Mouse (Mus musculus): ENCODE data around the gene Xiap. TPM values are rescaled to one million over a fixed set of nuclear protein-coding genes. Genes with fewer than 3 reads are reported as not detected.

Gene Xiap
- polyA plus RNA-seq (2017; shearing (Covaris generic)), result 8.9 TPM

DNA sequence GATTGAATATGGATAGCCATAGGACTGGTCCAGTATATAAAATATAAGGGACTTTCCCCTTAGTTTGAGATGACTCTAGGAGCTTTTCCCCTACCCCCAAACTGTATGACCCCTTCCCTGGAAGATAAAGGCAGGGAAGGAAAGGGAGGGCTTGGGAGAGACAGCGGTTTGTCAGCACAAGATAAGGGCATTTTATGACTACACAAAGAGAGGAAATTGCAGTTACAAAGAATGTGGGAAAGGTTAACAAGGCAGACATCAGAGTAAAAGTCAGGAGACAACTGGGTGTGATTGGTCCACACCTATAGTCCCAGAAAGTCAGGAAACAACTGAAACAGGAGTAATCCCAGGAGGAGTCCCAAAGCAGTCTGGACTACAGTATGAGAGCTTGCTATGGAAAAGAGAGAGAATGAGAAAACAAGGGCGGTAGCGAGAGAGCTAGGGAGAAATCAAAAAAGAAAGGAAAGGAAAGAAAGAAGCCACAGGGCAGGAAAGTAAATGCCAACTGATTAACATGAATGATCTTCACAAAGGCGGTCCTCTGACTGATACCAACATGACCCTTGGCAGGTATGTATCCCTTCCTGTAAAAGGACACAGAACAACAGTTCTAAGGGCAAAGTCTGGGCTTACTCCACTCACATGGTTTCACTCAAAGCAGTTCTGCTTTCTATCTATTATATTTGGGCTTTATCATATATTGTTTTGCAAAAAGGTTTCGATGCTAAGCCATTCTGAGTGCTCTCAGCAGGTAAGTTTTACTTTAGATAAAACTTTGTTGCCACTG lies at the start of gene Xiap:
Gene Xiap, plus strand, starts transcription at position 398 of the 787 bp plus-strand sequence.

DNA sequence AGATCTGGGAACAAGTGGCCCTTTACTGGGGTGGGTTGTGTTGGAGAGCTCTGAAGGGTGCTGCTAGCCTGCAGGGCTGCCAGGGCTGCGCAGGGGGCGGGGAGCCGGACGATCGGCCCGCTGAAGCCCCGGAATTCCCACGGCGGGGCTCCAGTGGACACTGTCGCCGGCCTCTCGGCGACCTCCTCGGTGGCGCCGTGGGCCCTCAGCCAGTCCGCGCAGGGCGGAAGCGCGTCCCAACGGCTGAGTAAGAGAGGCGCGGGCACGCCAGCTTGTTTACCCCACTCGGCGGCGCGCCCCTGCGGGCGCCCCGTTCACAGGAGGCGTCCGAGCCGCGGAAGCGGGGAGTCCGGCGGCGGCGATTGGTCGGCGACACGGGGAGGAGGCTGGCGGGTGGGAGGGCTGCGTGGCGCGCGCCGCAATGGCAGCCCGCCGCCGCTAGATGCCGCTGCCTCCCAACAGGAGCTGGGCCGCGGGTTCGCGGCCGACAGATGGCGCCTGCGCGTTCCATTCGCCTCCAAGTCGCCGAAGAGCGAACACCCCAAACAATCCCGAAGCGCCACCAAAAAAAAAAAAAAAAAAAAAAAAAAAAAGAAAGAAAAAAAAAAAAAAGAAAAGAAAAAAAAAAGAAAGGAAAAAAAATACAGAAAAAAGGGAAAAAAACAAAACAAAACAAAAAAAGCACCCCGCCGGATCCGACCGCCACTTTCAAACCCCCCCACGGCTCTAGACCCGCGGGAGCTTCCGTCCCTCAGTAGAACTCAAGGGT lies 89.5 kb downstream of the Xiap start, which contains the start of gene Stag2:
Gene Stag2, plus strand, starts transcription at position 530 of the 769 bp plus-strand sequence.

Other genes starting within 250 kb of the Xiap start
- 117 TPM for gene Thoc2, start 139.0 kb upstream of the Xiap start, polyA plus RNA-seq (2017; shearing (Covaris generic))
- gene Stag2, start 89.6 kb downstream of the Xiap start, polyA plus RNA-seq (2017; shearing (Covaris generic)), result 94.4 TPM

All from naive thymus-derived CD4-positive, alpha-beta T cell, adult 5 months (primary cell).